Mouse (Mus musculus) frontal cortex, postnatal 25 days (tissue): ENCODE data around the gene Tspan1.

Experiments used
- DNase-seq, 2 experiments: peaks; one replicate each; pipeline ENCODE4 v3.0.0; 2022; ENCODE audit warnings: low spot score in 2 of 2

Gene Tspan1

DNA sequence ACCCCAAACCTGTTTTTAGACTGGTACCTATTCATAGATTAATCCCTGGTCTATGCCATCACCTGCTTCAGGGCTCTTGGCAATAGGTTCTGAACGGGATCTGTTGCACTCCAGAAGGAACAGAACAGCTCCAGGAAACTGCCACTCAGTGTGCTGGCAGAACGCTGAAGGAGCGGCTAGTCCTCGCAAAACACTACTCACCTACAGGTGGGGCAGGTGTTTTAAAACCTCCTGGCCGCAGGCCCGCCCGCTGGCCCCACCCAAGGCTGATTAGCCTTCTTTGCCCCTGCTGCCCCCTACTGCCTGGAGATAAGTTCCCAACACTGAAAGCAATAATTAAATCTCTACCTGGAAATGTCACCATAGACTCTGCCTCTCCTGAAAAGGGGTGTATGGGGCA lies at the start of gene Tspan1:
Gene Tspan1, minus strand, starts transcription at position 198 of the 400 bp plus-strand sequence.
- no peak for DNase-seq

DNA sequence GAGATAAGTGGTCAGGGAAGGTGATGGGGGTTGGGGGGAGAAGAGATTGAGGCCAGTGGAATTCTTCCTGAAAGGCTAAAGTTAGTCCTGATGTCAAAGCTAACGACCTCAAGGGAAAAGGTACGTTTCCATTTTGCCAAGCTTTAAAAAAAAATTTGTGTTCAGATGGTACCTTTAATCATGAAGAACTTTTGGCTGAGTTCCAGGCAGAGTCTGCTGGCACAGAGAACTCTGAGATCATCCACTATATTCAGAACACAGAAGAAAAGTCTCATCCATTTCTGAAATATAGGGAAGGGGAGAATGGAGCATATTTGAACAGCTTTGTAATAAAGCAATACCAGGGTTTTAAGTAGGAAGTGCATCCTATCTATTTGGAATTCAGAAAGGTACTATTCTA lies 49.6 kb upstream of the Tspan1 start:
- DNase-seq: no peak

- DNase-seq: no peak
Measured at GRCm38 (mm10) chr4:116215895-116216605, 48.6 kb upstream of the Tspan1 start.

- no peak for DNase-seq
Measured at GRCm38 (mm10) chr4:116208891-116209290, 41.5 kb upstream of the Tspan1 start.

DNA sequence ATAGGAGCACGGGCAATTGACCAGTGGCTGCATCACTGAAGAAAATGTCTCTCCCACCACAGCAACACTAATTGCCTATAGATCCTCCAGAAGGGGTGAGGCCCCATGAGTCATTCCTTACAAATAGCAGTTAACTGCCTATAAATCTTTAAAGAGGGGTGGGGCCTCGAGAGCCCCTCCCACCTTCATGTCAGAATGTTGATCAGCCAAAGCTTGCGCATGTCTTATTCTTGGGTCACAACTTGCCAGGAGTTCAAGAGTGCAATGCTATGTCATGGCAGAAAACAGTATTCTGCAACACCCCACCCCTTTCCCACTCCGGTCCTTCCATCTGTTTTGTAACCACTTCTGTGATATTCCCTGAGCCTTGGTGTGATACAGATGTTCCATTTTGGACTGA lies 39.1 kb upstream of the Tspan1 start:
- DNase-seq: no peak

- DNase-seq: no peak
Measured at GRCm38 (mm10) chr4:116204422-116204821, 37.0 kb upstream of the Tspan1 start.

GRCm38 (mm10) chr4:116198422-116198821 lies 31.0 kb upstream of the Tspan1 start:
- DNase-seq: no peak

DNA sequence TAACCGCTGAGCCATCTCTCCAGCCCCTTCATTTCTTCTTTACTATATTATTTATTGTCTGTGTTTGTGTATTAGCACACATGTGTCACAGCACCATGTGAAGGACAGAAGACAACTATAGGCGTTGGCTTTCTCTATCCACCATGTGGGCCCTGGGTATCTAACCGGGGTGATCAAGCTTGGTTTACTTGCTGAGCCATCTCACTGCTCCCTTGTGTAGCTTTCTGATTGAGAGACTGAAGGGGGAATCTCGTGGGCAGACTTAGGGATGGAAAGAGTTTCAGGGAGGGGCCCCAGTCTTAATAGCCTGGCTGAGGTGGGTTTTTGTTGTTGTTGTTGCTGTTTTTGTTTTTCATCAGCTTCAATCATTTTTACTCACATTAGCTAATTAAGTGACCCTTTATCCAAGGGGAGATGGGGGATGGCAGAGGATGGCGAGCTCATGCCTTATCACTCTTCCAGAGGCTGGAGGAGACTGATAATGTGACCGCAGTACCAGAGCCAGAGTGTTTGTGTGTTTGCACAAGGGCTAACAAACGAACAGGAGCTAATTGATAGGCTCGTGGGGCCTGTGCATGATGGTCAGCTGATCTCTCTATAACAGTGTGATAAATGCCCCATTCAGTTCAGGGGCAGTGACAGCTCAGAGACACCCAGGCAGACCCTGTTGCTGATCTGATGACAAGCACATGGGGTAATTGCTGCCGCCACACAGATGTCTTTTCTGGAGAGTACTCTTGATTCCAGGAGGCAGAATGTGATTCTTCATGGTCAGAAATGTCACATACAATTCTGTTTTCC lies 26.4 kb upstream of the Tspan1 start:
- DNase-seq: no peak

DNA sequence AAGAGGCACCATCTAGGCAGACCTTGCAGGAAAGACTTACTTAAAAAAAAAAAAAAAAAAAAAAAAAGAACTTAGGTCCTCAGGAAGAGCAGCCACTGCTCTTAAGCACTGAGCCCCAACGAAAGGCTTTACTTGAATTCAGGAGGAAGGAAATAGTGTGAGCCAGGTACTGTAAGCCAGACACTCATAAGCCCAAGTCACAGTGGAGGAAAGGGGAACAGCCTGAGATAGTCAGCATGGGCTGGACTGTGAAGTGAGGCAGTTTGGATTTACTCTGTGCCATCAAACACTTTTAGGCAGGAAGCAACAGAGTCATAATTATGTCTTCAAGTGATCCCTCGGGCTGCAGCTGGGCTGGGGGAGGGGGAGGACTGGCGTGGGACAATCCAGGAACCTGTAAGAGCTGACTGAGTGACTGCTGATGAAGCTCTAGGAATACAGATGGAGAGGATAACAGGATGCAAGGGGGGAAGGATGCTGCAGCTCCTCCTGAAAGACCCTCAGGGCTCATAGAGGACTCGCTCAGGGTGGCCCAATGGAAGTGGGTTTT lies 25.0 kb upstream of the Tspan1 start:
- no peak for DNase-seq

GRCm38 (mm10) chr4:116185083-116185482 lies 17.7 kb upstream of the Tspan1 start:
- no peak for DNase-seq

GRCm38 (mm10) chr4:116182745-116183144 lies 15.3 kb upstream of the Tspan1 start:
- DNase-seq: no peak

DNA sequence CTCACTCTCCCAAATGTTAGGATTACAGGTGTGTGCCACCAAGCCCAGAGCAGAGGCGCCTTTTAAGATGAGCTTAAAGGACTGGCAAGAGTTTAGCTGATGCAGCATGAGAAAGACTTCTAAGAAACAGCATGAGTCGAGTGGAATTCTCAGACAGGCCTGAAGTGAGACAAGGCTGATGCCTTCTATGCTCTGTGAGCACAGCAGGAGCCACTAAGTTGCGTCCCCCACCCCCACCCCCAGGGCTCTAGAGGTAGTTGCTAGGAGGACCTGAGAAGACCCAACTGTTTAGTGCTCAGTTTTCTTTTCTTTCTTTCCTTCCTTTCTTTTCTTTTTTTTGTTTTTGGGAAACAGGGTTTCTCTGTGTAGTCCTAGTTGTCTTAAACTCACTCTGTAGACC lies 14.7 kb upstream of the Tspan1 start:
- DNase-seq: no peak

DNA sequence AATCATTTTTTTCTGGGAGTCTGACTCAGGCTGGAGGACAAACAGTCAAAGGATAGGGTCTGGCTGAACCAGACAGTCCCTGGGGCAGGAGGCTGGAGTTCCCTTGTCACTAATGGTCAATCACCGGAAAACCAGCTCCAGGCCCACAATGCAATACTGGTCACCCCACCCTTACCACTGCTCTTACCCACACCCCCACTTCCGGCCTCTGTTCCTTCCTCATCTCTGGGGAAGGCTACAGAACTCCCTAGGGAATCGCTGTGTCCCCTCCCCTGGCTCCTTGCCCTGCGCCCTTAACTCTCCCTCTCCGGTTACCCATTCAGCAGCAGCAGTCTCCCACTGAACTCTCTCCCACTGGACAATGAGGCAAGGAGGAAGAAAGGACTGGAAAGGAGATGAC lies 9.7 kb upstream of the Tspan1 start:
- DNase-seq: no peak

DNA sequence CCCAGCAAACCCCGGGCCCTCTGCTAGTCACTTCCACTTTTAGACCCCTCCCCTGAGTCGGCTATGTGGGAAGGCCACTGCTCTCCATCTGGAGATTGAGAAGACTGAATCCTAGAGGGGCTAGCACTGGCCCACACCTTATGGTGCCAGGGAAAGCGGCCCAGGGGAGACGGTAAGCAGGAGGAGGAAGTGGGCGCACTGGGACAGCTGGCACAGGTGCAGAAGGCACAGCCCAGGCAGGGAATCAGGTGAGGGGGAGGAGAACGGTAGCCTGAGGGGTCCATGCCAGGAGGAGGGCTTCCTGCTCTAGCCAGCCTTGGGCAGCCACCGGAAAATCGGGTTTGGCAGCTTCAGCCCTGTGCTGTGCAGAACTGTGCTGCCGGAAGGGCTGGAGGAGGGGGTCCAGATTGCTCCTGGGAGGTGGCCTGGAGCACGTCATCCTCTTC lies 9.2 kb upstream of the Tspan1 start:
- peak; percentile 42 to 47 for DNase-seq

DNA sequence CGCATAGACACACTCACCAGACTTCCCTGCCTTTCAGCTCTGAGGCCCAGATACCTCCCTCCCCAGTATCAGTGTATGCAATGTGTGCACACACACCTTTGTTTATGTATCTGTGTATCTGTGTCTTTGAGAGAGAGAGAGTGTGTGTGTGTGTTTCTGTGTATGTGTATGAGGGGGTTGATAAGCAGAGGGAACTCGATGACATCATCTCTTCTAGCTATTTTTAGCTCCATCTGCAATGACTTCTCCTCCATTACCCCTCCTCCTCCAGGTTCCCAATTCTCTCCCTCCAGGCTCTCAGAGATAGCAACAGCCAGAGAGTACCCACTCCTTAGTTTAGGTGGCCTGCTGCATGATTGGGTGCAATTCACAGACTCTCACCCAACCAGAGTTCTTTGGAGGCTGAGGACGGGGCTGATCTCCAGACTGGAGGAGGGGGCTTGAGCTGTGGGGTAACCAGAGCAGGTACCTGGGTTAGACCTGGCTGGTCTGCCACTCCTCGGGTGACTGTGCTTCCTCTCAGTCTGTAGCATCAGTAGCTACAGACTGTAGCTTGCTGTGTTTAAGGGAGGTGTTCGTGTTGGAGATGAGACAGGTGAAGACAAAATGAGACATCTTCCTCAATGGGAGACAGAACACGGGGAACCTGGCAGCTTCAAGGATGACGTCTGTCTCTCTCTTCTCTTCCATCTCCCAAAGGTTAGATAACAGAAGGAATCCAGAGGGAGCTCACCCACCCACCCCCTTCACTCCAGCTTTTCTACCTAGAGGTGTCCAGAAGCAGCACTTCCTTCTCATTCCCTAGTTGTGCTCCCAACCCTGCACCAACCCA lies 8.5 kb upstream of the Tspan1 start:
- no peak for DNase-seq

GRCm38 (mm10) chr4:116175136-116175535 lies 7.7 kb upstream of the Tspan1 start:
- no peak for DNase-seq

DNA sequence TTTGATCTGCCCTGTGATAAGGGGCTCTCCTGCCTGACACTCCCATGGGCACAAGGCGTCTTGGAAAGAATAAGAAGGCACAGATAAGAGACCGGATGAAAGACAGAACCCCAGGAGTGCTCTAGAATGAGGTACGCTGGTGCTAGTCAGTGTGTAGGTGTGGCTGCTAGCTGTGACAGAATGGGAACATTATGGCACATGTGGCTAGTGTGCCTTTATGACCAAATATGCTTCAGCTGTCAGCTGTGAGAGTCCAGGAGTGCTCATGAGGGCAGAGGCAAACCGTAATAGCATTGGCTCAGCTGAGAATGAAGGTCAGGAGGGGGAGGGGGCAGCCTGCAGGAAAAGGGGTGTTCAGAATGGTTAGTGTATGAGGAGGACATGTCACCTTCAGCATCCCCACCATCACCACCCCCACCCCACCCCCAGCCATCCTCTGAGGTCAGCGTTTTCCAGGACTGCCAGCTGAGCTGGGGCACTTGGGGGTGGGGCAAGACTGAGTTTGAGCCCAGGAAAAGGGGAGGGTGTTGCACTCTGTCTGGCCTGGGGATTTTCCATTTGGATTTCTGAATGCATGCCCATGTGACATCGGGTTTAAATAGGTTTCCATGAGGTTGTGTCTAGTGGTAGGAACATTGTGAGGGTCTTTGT lies 7.2 kb upstream of the Tspan1 start:
- no peak for DNase-seq

GRCm38 (mm10) chr4:116173752-116174151 lies 6.4 kb upstream of the Tspan1 start:
- DNase-seq: no peak

DNA sequence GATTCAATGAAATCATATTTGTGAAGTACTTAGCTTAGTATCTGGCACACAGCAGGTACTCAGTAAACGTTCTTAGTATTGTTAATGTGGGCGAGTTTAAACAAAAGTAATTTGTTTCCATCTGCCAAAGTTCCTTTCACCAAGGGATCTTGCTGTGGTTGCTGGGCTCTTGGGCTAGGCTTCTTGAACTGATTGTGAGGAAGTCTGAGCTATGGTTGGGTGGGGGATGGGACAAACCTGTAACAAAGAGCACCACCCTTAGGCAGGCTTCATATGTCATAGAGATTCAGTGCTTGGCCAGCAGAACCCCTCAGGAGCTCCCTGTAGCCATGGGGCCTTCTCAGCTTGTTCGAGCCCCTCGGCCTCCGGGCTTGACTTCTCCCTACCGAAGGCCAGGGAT lies 5.7 kb upstream of the Tspan1 start, which contains the start of the genes 1700042G07Rik and Gm49337:
Gene 1700042G07Rik, plus strand, starts transcription at position 301 of the 400 bp plus-strand sequence.
Gene Gm49337, plus strand, starts transcription at position 313 of the 400 bp plus-strand sequence.
- no peak for DNase-seq

DNA sequence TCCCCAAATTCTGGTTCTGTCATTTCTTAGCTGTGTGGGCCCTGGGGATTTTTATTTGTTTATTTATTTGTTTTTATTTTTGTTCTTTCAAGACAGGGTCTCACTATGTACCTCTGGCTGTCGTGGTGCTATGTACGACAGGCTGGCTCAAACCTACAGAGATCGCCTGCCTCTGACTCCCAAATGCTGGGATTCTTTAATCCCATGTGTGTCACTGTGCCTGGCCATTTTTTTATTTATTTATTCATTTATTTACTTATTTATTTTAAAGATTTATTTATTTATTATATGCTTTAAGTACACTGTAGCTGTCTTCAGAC lies 1.9 kb upstream of the Tspan1 start:
- DNase-seq: no peak

DNA sequence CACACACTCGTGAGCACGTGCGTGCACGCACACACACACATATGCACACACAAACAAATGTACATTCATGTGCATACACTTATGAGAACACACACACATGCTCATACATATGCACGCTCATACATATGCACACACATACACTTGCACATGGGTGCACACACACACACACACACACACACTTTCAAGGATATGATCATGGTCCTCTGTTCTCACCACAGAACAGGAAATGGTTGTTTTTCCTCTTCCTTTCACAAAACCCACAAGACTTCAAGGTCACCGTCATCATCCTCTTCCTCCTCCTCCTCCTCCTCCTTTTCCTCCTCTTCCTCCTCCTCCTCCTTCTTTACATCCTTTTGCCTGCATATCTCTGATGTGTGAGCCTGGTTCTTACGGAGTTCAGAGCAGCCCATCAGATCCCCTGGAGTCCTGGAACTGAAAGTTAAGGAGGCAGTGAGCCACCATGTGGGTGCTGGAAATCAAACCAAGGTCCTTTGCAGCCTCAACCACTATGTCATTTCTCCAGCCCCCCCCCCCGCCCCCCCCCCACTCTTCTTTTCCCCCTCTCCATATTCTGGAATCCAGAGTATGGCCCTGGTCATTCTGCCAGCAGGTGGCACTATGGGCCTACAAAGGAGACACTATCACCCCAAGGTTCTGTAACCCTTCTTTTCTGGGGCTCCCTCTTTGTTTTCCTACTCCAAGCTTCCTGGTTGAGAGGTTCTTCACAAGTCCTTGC lies 1.4 kb upstream of the Tspan1 start:
- DNase-seq: peak; percentile 69 to 72
